Mouse (Mus musculus) heart, adult 2 months (tissue): Measurements from ENCODE around the gene Onecut3. TPM values are rescaled to one million over a fixed set of nuclear protein-coding genes. Genes with fewer than 3 reads are reported as not detected.

Experiments used
- DNase-seq, 2 experiments: peaks; one replicate each; pipeline ENCODE4 v3.0.0; 2021
- H3K27ac ChIP-seq: fragments of 200-600 bp; 2 replicates; pipeline ENCODE4 v1.8.1; 2022
- H3K27me3 ChIP-seq: fragments of 200-500 bp; 2 replicates; pipeline ENCODE4 v1.6.1; 2012; ENCODE audit warnings: mild to moderate bottlenecking, low read length, inconsistent platforms, mixed read lengths; ENCODE audit not compliant: control insufficient read depth, insufficient read depth
- H3K36me3 ChIP-seq: fragments of 200-500 bp; 2 replicates; pipeline ENCODE4 v1.6.1; 2012; ENCODE audit warnings: low read length, inconsistent platforms; ENCODE audit not compliant: control insufficient read depth, insufficient read depth
- H3K4me1 ChIP-seq: fragments of 200-500 bp; 2 replicates; pipeline ENCODE4 v1.6.1; 2011; ENCODE audit warnings: low read length; ENCODE audit not compliant: control insufficient read depth, insufficient read depth
- H3K4me3 ChIP-seq: fragments of 200-600 bp; 2 replicates; pipeline ENCODE4 v1.8.1; 2022
- H3K79me2 ChIP-seq: fragments of 200-500 bp; replicated peaks from 2 replicates; pipeline ENCODE4 v1.6.1; 2012; ENCODE audit warnings: mild to moderate bottlenecking, inconsistent platforms, low read length, moderate library complexity, mixed read lengths; ENCODE audit not compliant: control insufficient read depth, insufficient read depth
- H3K9ac ChIP-seq: fragments of 200-500 bp; 2 replicates; pipeline ENCODE4 v1.6.1; 2012; ENCODE audit warnings: low read depth, mild to moderate bottlenecking, control low read depth, inconsistent platforms, low read length, mixed read lengths
- CTCF ChIP-seq: fragments of 200-600 bp; IDR thresholded peaks from 2 replicates; pipeline ENCODE4 v1.8.1; 2022; ENCODE audit warnings: antibody characterized with exemption, mild to moderate bottlenecking, moderate library complexity
- EP300 ChIP-seq: fragments of 200-500 bp; IDR thresholded peaks from 2 replicates; pipeline ENCODE4 v1.6.1; 2011; ENCODE audit warnings: low read depth, low read length, control low read depth; ENCODE audit not compliant: insufficient read depth
- POLR2A ChIP-seq: fragments of 200-500 bp; IDR thresholded peaks from 2 replicates; pipeline ENCODE4 v1.6.1; 2011; ENCODE audit warnings: mild to moderate bottlenecking, low read depth, low read length, control low read depth; ENCODE audit not compliant: insufficient read depth
- WGBS: fragments of 180-500 bp; shearing (Covaris S2); methylation state at CpG from one replicate; pipeline ENCODE4 v1.1.7; 2018; 5-methylcytosine and 5-hydroxymethylcytosine counted together
- intact Hi-C: fragments of 180-260 bp; cut with DNase I; formaldehyde crosslinking; loops from one replicate; pipeline ENCODE4 v1.15.1; 2025
- polyA plus RNA-seq: library from polyadenylated mRNA; depleted of rRNA; stranded (reverse); fragments of >200 nt; gene quantifications from 2 replicates; pipeline ENCODE4 v1.2.3, GENCODE M21; 2012; rRNA removed
- total RNA-seq, 2 experiments: library from RNA; stranded (reverse); gene quantifications; 2 replicates each; pipeline ENCODE4 v1.2.3; 2021

The Onecut3 gene
- total and polyA plus RNA-seq, 3 experiments, result 0.05 to 0.06 TPM; not detected in 1

DNA sequence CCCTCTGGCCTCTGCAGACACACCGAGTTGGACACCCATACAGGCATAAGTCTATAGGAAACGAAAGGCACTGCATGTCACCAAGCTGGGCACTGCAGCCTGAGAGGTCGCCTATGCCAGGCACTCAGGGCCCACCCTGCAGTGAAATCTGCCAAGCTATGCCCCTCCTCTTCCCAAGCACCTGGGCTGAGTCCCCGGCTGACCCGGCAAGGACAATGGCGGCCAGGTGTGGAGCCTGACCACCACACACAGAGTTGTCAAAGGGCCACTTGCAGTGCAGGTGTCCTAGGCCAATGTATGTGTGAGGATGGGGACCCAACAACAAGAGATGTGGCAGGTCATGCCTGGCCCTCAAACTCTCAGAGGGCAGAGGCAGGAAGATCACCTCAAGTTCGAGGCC lies 64.8 kb downstream of the Onecut3 start:
- Histone ChIP-seq H3K4me1 (peaks cover 20% of the 10 kb centered on the region), H3K9ac (no peak overlapping the region), H3K79me2 (peaks cover 27% of the 10 kb centered on the region), H3K36me3 (peaks cover 5% of the 10 kb centered on the region; the same call in 1 of the 2 replicates), H3K27ac (no peak overlapping the region), H3K27me3 (no peaks in the 10 kb centered on the region), H3K4me3 (no peak overlapping the region)
- WGBS, result 86% methylated on average over 7 of the region's 7 CpGs
- no peak for DNase-seq
- no peak for TF ChIP-seq EP300
- no peak for TF ChIP-seq CTCF
- no peak for TF ChIP-seq POLR2A
- intact Hi-C loops, result loop anchor here (5.0 to 10.0 kb wide), 2 partner anchors 52 to 265 kb away; partner anchors contain the start of genes Apc2 and Rps15

DNA sequence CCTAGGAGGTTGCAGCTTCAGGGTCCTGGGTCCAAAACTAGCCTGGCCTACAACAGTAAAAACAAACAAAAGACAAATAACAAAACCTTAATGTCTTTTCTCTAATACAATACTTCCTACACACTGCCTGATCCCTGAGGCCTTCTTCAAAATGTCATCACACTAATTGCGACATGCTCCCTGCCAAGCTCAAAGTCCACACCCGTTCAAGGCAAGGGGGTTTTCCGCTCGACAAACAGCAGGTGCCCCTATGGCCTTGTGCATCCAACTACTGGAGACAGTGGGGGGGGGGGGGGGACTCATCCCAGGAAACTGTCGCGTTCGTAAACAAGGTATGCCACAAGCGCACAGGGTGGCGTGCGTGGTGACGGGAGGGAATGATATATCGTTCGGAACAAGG lies 66.0 kb downstream of the Onecut3 start:
- Histone ChIP-seq H3K27me3 (no peaks in the 10 kb centered on the region), H3K9ac (peak overlapping the region; percentile 98), H3K4me1 (peaks cover 20% of the 10 kb centered on the region), H3K79me2 (peaks cover 25% of the 10 kb centered on the region), H3K4me3 (peak overlapping the region; percentile 97), H3K36me3 (peaks cover 5% of the 10 kb centered on the region; the same call in 1 of the 2 replicates), H3K27ac (peak overlapping the region; percentile 99)
- TF ChIP-seq POLR2A (no peak), EP300 (no peak), CTCF (no peak)
- DNase-seq, result no peak
- 1% methylated on average over 13 of the region's 13 CpGs for WGBS
- intact Hi-C loops, result loop anchor here (1.0 kb wide), 1 partner anchor 114 kb away; no protein-coding TSS in a partner anchor

GRCm38 (mm10) chr10:80561116-80561944 lies 66.7 kb downstream of the Onecut3 start, which contains the start of gene Rexo1:
TSS of gene Rexo1 (minus strand) at chr10:80561560.
- no peaks in the 10 kb centered on the region for H3K27me3 ChIP-seq
- peak; percentile 94 for TF ChIP-seq CTCF
- peak; percentile 72 for TF ChIP-seq EP300
- peak; percentile 35; the same call in 1 of the 2 replicates for TF ChIP-seq POLR2A
- WGBS, result 1% methylated on average over 72 of the region's 72 CpGs
- peak within 1 kb of the TSS; percentile 97 for H3K4me3 ChIP-seq
- peaks cover 20% of the 10 kb centered on the region for H3K4me1 ChIP-seq
- intact Hi-C loops, result loop anchor here (1.0 kb wide), 1 partner anchor 115 kb away; no protein-coding TSS in a partner anchor
- peaks cover 5% of the 10 kb centered on the region; the same call in 1 of the 2 replicates for H3K36me3 ChIP-seq
- DNase-seq, result peak; percentile 94 to 95
- peaks cover 24% of the 10 kb centered on the region for H3K79me2 ChIP-seq
- H3K27ac ChIP-seq, result peak within 1 kb of the TSS; percentile 99
- peak within 1 kb of the TSS; percentile 98 for H3K9ac ChIP-seq

- DNase-seq, result peak; percentile 80 to 92
- TF ChIP-seq POLR2A (no peak), EP300 (peak; percentile 73; the same call in 1 of the 2 replicates), CTCF (no peak; the same call in 1 of the 2 replicates)
- no peak overlapping the region for H3K4me3 ChIP-seq
- no peak overlapping the region for H3K9ac ChIP-seq
- no peaks in the 10 kb centered on the region for H3K36me3 ChIP-seq
- no peaks in the 10 kb centered on the region for H3K79me2 ChIP-seq
- WGBS, result 34% methylated on average over 17 of the region's 17 CpGs
- H3K27ac ChIP-seq, result no peak overlapping the region
- no peaks in the 10 kb centered on the region for H3K4me1 ChIP-seq
- intact Hi-C loops, result loop anchor here (1.0 kb wide), 1 partner anchor 122 kb away; no protein-coding TSS in a partner anchor
- H3K27me3 ChIP-seq, result no peaks in the 10 kb centered on the region
Measured at GRCm38 (mm10) chr10:80566375-80567092, 71.9 kb downstream of the Onecut3 start.

Other genes starting within 250 kb of the Onecut3 start
- 1,000 to 10,000 TPM in 1 of 2 experiments, 100 to 1,000 TPM in 1; 943 to 1,108 TPM for gene Ndufs7, start 245.7 kb upstream of the Onecut3 start, total RNA-seq
- gene Ndufs7, start 245.7 kb upstream of the Onecut3 start, polyA plus RNA-seq, result 1,263 and 1,990 TPM in 2 replicates
- 1 to 10 TPM; 8.3 to 8.4 TPM for gene Gamt, start 233.8 kb upstream of the Onecut3 start, total RNA-seq
- gene Gamt, start 233.8 kb upstream of the Onecut3 start, polyA plus RNA-seq, result 8.0 and 11.0 TPM in 2 replicates
- 10 to 100 TPM; 56.4 to 57.9 TPM for gene Dazap1, start 233.3 kb upstream of the Onecut3 start, total RNA-seq
- gene Dazap1, start 233.3 kb upstream of the Onecut3 start, polyA plus RNA-seq, result 37.6 and 41.0 TPM in 2 replicates
- gene Rps15, start 202.4 kb upstream of the Onecut3 start, total RNA-seq, result 100 to 1,000 TPM; 748 to 861 TPM
- gene Rps15, start 202.4 kb upstream of the Onecut3 start, polyA plus RNA-seq, result 880 and 1,041 TPM in 2 replicates
- gene Apc2, start 198.9 kb upstream of the Onecut3 start, total RNA-seq, result 1 to 10 TPM; 2.3 to 2.6 TPM
- 2.4 and 2.7 TPM in 2 replicates for gene Apc2, start 198.9 kb upstream of the Onecut3 start, polyA plus RNA-seq
- gene 2310011J03Rik, start 174.3 kb upstream of the Onecut3 start, total RNA-seq, result 10 to 100 TPM; 13.3 to 14.5 TPM
- gene 2310011J03Rik, start 174.3 kb upstream of the Onecut3 start, polyA plus RNA-seq, result 27.3 and 28.9 TPM in 2 replicates
- 1 to 10 TPM; 1.4 to 1.8 TPM for gene Pcsk4, start 165.3 kb upstream of the Onecut3 start, total RNA-seq
- gene Pcsk4, start 165.3 kb upstream of the Onecut3 start, polyA plus RNA-seq, result 4.5 and 4.9 TPM in 2 replicates
- 1 to 10 TPM; 2.8 to 3.6 TPM for gene Reep6, start 164.9 kb upstream of the Onecut3 start, total RNA-seq
- gene Reep6, start 164.9 kb upstream of the Onecut3 start, polyA plus RNA-seq, result 2.9 and 4.1 TPM in 2 replicates
- gene Adamtsl5, start 146.4 kb upstream of the Onecut3 start, total RNA-seq, result 10 to 100 TPM; 71.9 to 84.5 TPM
- 80.9 and 85.2 TPM in 2 replicates for gene Adamtsl5, start 146.4 kb upstream of the Onecut3 start, polyA plus RNA-seq
- under 1 TPM; 0.50 to 0.63 TPM for gene Plk5, start 138.4 kb upstream of the Onecut3 start, total RNA-seq
- gene Plk5, start 138.4 kb upstream of the Onecut3 start, polyA plus RNA-seq, result 2.0 and 2.7 TPM in 2 replicates
- gene Mex3d, start 107.2 kb upstream of the Onecut3 start, total RNA-seq, result 1 to 10 TPM; 7.3 to 7.5 TPM
- 5.8 and 7.9 TPM in 2 replicates for gene Mex3d, start 107.2 kb upstream of the Onecut3 start, polyA plus RNA-seq
- 10 to 100 TPM; 86.5 to 95.2 TPM for gene Mbd3, start 95.3 kb upstream of the Onecut3 start, total RNA-seq
- 91.4 and 95.1 TPM in 2 replicates for gene Mbd3, start 95.3 kb upstream of the Onecut3 start, polyA plus RNA-seq
- 1,000 to 10,000 TPM; 1,743 to 1,981 TPM for gene Uqcr11, start 88.0 kb upstream of the Onecut3 start, total RNA-seq
- gene Uqcr11, start 88.0 kb upstream of the Onecut3 start, polyA plus RNA-seq, result 5,192 and 5,251 TPM in 2 replicates
- 10 to 100 TPM; 16.5 to 18.0 TPM for gene Tcf3, start 61.2 kb upstream of the Onecut3 start, total RNA-seq
- 20.1 and 25.0 TPM in 2 replicates for gene Tcf3, start 61.2 kb upstream of the Onecut3 start, polyA plus RNA-seq
- gene Atp8b3, start 44.3 kb downstream of the Onecut3 start, total RNA-seq, result not detected
- 0.39 and 0.50 TPM in 2 replicates for gene Atp8b3, start 44.3 kb downstream of the Onecut3 start, polyA plus RNA-seq
- 10 to 100 TPM; 11.6 to 12.3 TPM for gene Rexo1, start 66.7 kb downstream of the Onecut3 start, total RNA-seq
- gene Rexo1, start 66.7 kb downstream of the Onecut3 start, polyA plus RNA-seq, result 19.5 and 19.8 TPM in 2 replicates
- 1 to 10 TPM; 4.0 to 4.4 TPM for gene Klf16, start 82.5 kb downstream of the Onecut3 start, total RNA-seq
- 3.6 and 5.5 TPM in 2 replicates for gene Klf16, start 82.5 kb downstream of the Onecut3 start, polyA plus RNA-seq
- 10 to 100 TPM; 40.2 to 46.9 TPM for gene Abhd17a, start 95.5 kb downstream of the Onecut3 start, total RNA-seq
- gene Abhd17a, start 95.5 kb downstream of the Onecut3 start, polyA plus RNA-seq, result 67.3 and 80.0 TPM in 2 replicates
- 10 to 100 TPM; 20.8 to 26.9 TPM for gene Scamp4, start 108.0 kb downstream of the Onecut3 start, total RNA-seq
- gene Scamp4, start 108.0 kb downstream of the Onecut3 start, polyA plus RNA-seq, result 58.9 and 60.5 TPM in 2 replicates
- gene Adat3, start 108.0 kb downstream of the Onecut3 start, total RNA-seq, result 1 to 10 TPM in 1 of 2 experiments, under 1 TPM in 1; 0.60 to 1.1 TPM
- 1.0 and 2.5 TPM in 2 replicates for gene Adat3, start 108.0 kb downstream of the Onecut3 start, polyA plus RNA-seq
- under 1 TPM; 0.34 to 0.39 TPM for gene Gm49322, start 111.2 kb downstream of the Onecut3 start, total RNA-seq
- gene Gm49322, start 111.2 kb downstream of the Onecut3 start, polyA plus RNA-seq, result 0.62 and 2.0 TPM in 2 replicates
- gene Csnk1g2, start 128.0 kb downstream of the Onecut3 start, total RNA-seq, result 100 to 1,000 TPM; 117 to 130 TPM
- gene Csnk1g2, start 128.0 kb downstream of the Onecut3 start, polyA plus RNA-seq, result 125 and 130 TPM in 2 replicates
- 10 to 100 TPM; 43.7 to 44.2 TPM for gene Btbd2, start 162.2 kb downstream of the Onecut3 start, total RNA-seq
- 57.3 and 60.1 TPM in 2 replicates for gene Btbd2, start 162.2 kb downstream of the Onecut3 start, polyA plus RNA-seq
- gene Mknk2, start 183.3 kb downstream of the Onecut3 start, total RNA-seq, result 100 to 1,000 TPM; 176 to 229 TPM
- 199 and 208 TPM in 2 replicates for gene Mknk2, start 183.3 kb downstream of the Onecut3 start, polyA plus RNA-seq
- 1 to 10 TPM; 7.4 to 7.6 TPM for gene Mob3a, start 207.1 kb downstream of the Onecut3 start, total RNA-seq
- 11.7 and 13.6 TPM in 2 replicates for gene Mob3a, start 207.1 kb downstream of the Onecut3 start, polyA plus RNA-seq
- gene Izumo4, start 207.3 kb downstream of the Onecut3 start, total RNA-seq, result 1 to 10 TPM; 3.4 to 3.8 TPM
- gene Izumo4, start 207.3 kb downstream of the Onecut3 start, polyA plus RNA-seq, result 13.3 and 15.6 TPM in 2 replicates
- 10 to 100 TPM; 40.2 to 42.6 TPM for gene Ap3d1, start 247.4 kb downstream of the Onecut3 start, total RNA-seq
- 52.9 and 66.5 TPM in 2 replicates for gene Ap3d1, start 247.4 kb downstream of the Onecut3 start, polyA plus RNA-seq